Mouse (Mus musculus) liver, embryonic 13.5 days (tissue): Measurements from ENCODE around the gene Ube3c. TPM values are rescaled to one million over a fixed set of nuclear protein-coding genes. Genes with fewer than 3 reads are reported as not detected.

ENCODE experiments used
- polyA plus RNA-seq: library from polyadenylated mRNA; unstranded; fragments of >200 nt; fragmentation: Nextera tagmentation; extraction: Ambion mirVana; gene quantifications from 2 replicates; pipeline ENCODE4 v1.2.1, GENCODE M21; 2015

The Ube3c gene
- polyA plus RNA-seq, 1 experiment from 2014 or later = 13.4 TPM

Other genes with a start within 250 kb of the Ube3c start
- 3.3 and 3.5 TPM in 2 replicates for gene Lmbr1, start 190.9 kb upstream of the Ube3c start, polyA plus RNA-seq
- gene Nom1, start 134.6 kb upstream of the Ube3c start, polyA plus RNA-seq = 19.4 and 25.1 TPM in 2 replicates
- not detected in 2 replicates for gene Mnx1, start 90.8 kb upstream of the Ube3c start, polyA plus RNA-seq
- gene Dnajb6, start 166.4 kb downstream of the Ube3c start, polyA plus RNA-seq = 100 and 125 TPM in 2 replicates
- gene Gm5129, start 166.7 kb downstream of the Ube3c start, polyA plus RNA-seq = not detected in 2 replicates